Mouse (Mus musculus) hindbrain, embryonic 13.5 days (tissue): ENCODE measurements at regions not wholly inside any gene's neighbourhood (a gene's known extent, or its start where the extent isn't known, plus 50 kb on each side); places are given as distances from the start of the nearest gene placed in this dataset.

Experiments used
- ATAC-seq: fragments of 200-750 bp; cut with Nextera tagmentation; 2 replicates; pipeline ENCODE4 v1.8.0; 2017; ENCODE audit warnings: moderate TSS enrichment; ENCODE audit not compliant: low FRiP score
- H3K27ac ChIP-seq: fragments of 300-500 bp; sonication (generic); 2 replicates; pipeline ENCODE4 v1.5.1; 2015; ENCODE audit warnings: inconsistent platforms, mild to moderate bottlenecking, moderate library complexity
- H3K27me3 ChIP-seq: fragments of 300-500 bp; sonication (generic); 2 replicates; pipeline ENCODE4 v1.6.1; 2015; ENCODE audit warnings: mild to moderate bottlenecking, inconsistent platforms
- H3K36me3 ChIP-seq: fragments of 300-500 bp; sonication (generic); 2 replicates; pipeline ENCODE4 v1.6.1; 2015; ENCODE audit warnings: mild to moderate bottlenecking, inconsistent platforms
- H3K4me1 ChIP-seq: fragments of 300-500 bp; sonication (generic); replicated peaks from 2 replicates; pipeline ENCODE4 v1.6.1; 2015; ENCODE audit warnings: inconsistent platforms
- H3K4me2 ChIP-seq: fragments of 300-500 bp; sonication (generic); 2 replicates; pipeline ENCODE4 v1.6.1; 2015; ENCODE audit warnings: inconsistent platforms, mild to moderate bottlenecking, moderate library complexity
- H3K4me3 ChIP-seq: fragments of 300-500 bp; sonication (generic); 2 replicates; pipeline ENCODE4 v1.5.1; 2015; ENCODE audit warnings: mild to moderate bottlenecking, inconsistent platforms
- H3K9ac ChIP-seq: fragments of 300-500 bp; sonication (generic); 2 replicates; pipeline ENCODE4 v1.6.1; 2015; ENCODE audit warnings: mild to moderate bottlenecking, inconsistent platforms
- H3K9me3 ChIP-seq: fragments of 300-500 bp; sonication (generic); 2 replicates; pipeline ENCODE4 v1.6.1; 2016; ENCODE audit warnings: inconsistent platforms
- WGBS: fragments of 180-500 bp; shearing (Covaris S2); methylation state at CpG from one replicate; pipeline ENCODE4 v1.1.7; 2015; 5-methylcytosine and 5-hydroxymethylcytosine counted together

GRCm38 (mm10) chr1:163530563-163530962 lies 127.1 kb upstream of the Gorab start:
- Histone ChIP-seq H3K4me1 (no peaks in the 10 kb centered on the region), H3K9me3 (no peaks in the 10 kb centered on the region), H3K27me3 (no peaks in the 10 kb centered on the region), H3K4me3 (no peak overlapping the region), H3K4me2 (no peak overlapping the region), H3K9ac (no peak overlapping the region), H3K36me3 (no peaks in the 10 kb centered on the region), H3K27ac (no peak overlapping the region)
- no peak for ATAC-seq
- 80% methylated on average over 4 of the region's 4 CpGs for WGBS

GRCm38 (mm10) chr1:163517966-163518365 lies 114.5 kb upstream of the Gorab start:
- Histone ChIP-seq H3K27me3 (no peaks in the 10 kb centered on the region), H3K4me2 (no peak overlapping the region)
- WGBS, result 88% methylated on average over 5 of the region's 5 CpGs

GRCm38 (mm10) chr1:163512847-163513246 lies 109.4 kb upstream of the Gorab start:
- no peak overlapping the region for H3K27ac ChIP-seq
- H3K4me3 ChIP-seq, result no peak overlapping the region
- ATAC-seq, result no peak
- no peak overlapping the region for H3K9ac ChIP-seq
- no peaks in the 10 kb centered on the region for H3K36me3 ChIP-seq
- no peaks in the 10 kb centered on the region for H3K4me1 ChIP-seq
- no peaks in the 10 kb centered on the region for H3K9me3 ChIP-seq
- no peaks in the 10 kb centered on the region for H3K27me3 ChIP-seq
- H3K4me2 ChIP-seq, result no peak overlapping the region

More at GRCm38 (mm10) chr1:163517966-163518365, 114.5 kb upstream of the Gorab start:
- no peaks in the 10 kb centered on the region for H3K9me3 ChIP-seq
- H3K27ac ChIP-seq, result no peak overlapping the region
- no peak overlapping the region for H3K9ac ChIP-seq
- no peaks in the 10 kb centered on the region for H3K36me3 ChIP-seq
- no peaks in the 10 kb centered on the region for H3K4me1 ChIP-seq
- ATAC-seq, result no peak
- H3K4me3 ChIP-seq, result no peak overlapping the region

- no peak overlapping the region for H3K27ac ChIP-seq
- H3K36me3 ChIP-seq, result no peaks in the 10 kb centered on the region
- H3K27me3 ChIP-seq, result no peaks in the 10 kb centered on the region
- H3K4me1 ChIP-seq, result no peaks in the 10 kb centered on the region
- no peak for ATAC-seq
- WGBS, result 72% methylated on average over 1 of the region's 1 CpGs
- no peaks in the 10 kb centered on the region for H3K9me3 ChIP-seq
- H3K4me3 ChIP-seq, result no peak overlapping the region
- no peak overlapping the region for H3K4me2 ChIP-seq
- H3K9ac ChIP-seq, result no peak overlapping the region
Measured at GRCm38 (mm10) chr1:163512008-163512407, 108.5 kb upstream of the Gorab start.

- Histone ChIP-seq H3K4me2 (no peak overlapping the region), H3K4me3 (no peak overlapping the region), H3K4me1 (no peaks in the 10 kb centered on the region), H3K27me3 (no peaks in the 10 kb centered on the region), H3K9ac (no peak overlapping the region), H3K27ac (no peak overlapping the region), H3K9me3 (no peaks in the 10 kb centered on the region), H3K36me3 (no peaks in the 10 kb centered on the region)
- 76% methylated on average over 7 of the region's 7 CpGs for WGBS
- ATAC-seq, result no peak
Measured at GRCm38 (mm10) chr1:163505035-163505434, 101.6 kb upstream of the Gorab start.

GRCm38 (mm10) chr1:163502557-163502956 lies 99.1 kb upstream of the Gorab start:
- H3K4me1 ChIP-seq, result no peaks in the 10 kb centered on the region
- WGBS, result 92% methylated on average over 1 of the region's 1 CpGs
- ATAC-seq, result no peak
- H3K27me3 ChIP-seq, result no peaks in the 10 kb centered on the region
- H3K4me3 ChIP-seq, result no peak overlapping the region
- H3K4me2 ChIP-seq, result no peak overlapping the region
- no peak overlapping the region for H3K27ac ChIP-seq
- H3K36me3 ChIP-seq, result no peaks in the 10 kb centered on the region
- no peak overlapping the region for H3K9ac ChIP-seq
- no peaks in the 10 kb centered on the region for H3K9me3 ChIP-seq

GRCm38 (mm10) chr1:163498398-163498958 lies 95.0 kb upstream of the Gorab start:
- no peaks in the 10 kb centered on the region for H3K9me3 ChIP-seq
- H3K4me3 ChIP-seq, result no peak overlapping the region
- ATAC-seq, result no peak
- WGBS, result 92% methylated on average over 5 of the region's 5 CpGs
- no peak overlapping the region for H3K4me2 ChIP-seq
- H3K27me3 ChIP-seq, result no peaks in the 10 kb centered on the region
- H3K4me1 ChIP-seq, result no peaks in the 10 kb centered on the region
- H3K27ac ChIP-seq, result no peak overlapping the region
- no peaks in the 10 kb centered on the region for H3K36me3 ChIP-seq
- no peak overlapping the region for H3K9ac ChIP-seq

- no peaks in the 10 kb centered on the region for H3K9me3 ChIP-seq
- H3K9ac ChIP-seq, result no peak overlapping the region
- no peak overlapping the region for H3K27ac ChIP-seq
- WGBS, result 89% methylated on average over 1 of the region's 1 CpGs
- H3K4me2 ChIP-seq, result no peak overlapping the region
- H3K36me3 ChIP-seq, result no peaks in the 10 kb centered on the region
- ATAC-seq, result no peak
- no peak overlapping the region for H3K4me3 ChIP-seq
- no peaks in the 10 kb centered on the region for H3K4me1 ChIP-seq
- H3K27me3 ChIP-seq, result no peaks in the 10 kb centered on the region
Measured at GRCm38 (mm10) chr1:163496416-163496815, 92.9 kb upstream of the Gorab start.

GRCm38 (mm10) chr1:163488532-163488931 lies 85.1 kb upstream of the Gorab start:
- no peak for ATAC-seq
- WGBS, result 67% methylated on average over 6 of the region's 6 CpGs

GRCm38 (mm10) chr1:163488109-163488508 lies 84.6 kb upstream of the Gorab start:
- H3K27me3 ChIP-seq, result no peaks in the 10 kb centered on the region
- no peak overlapping the region for H3K9ac ChIP-seq
- H3K36me3 ChIP-seq, result no peaks in the 10 kb centered on the region
- 72% methylated on average over 4 of the region's 4 CpGs for WGBS
- H3K4me2 ChIP-seq, result no peak overlapping the region
- no peaks in the 10 kb centered on the region for H3K9me3 ChIP-seq
- H3K27ac ChIP-seq, result no peak overlapping the region
- no peak overlapping the region for H3K4me3 ChIP-seq
- H3K4me1 ChIP-seq, result no peaks in the 10 kb centered on the region
- ATAC-seq, result no peak

More at GRCm38 (mm10) chr1:163488532-163488931, 85.1 kb upstream of the Gorab start:
- H3K4me3 ChIP-seq, result no peak overlapping the region
- H3K9me3 ChIP-seq, result no peaks in the 10 kb centered on the region
- H3K27ac ChIP-seq, result no peak overlapping the region
- H3K4me2 ChIP-seq, result no peak overlapping the region
- no peaks in the 10 kb centered on the region for H3K4me1 ChIP-seq
- no peaks in the 10 kb centered on the region for H3K27me3 ChIP-seq
- H3K9ac ChIP-seq, result no peak overlapping the region
- H3K36me3 ChIP-seq, result no peaks in the 10 kb centered on the region

GRCm38 (mm10) chr1:163483098-163483497 lies 79.6 kb upstream of the Gorab start:
- 87% methylated on average over 3 of the region's 3 CpGs for WGBS
- Histone ChIP-seq H3K9me3 (no peaks in the 10 kb centered on the region), H3K4me3 (no peak overlapping the region), H3K36me3 (no peaks in the 10 kb centered on the region), H3K27me3 (no peaks in the 10 kb centered on the region), H3K4me1 (no peaks in the 10 kb centered on the region), H3K4me2 (no peak overlapping the region), H3K27ac (no peak overlapping the region), H3K9ac (no peak overlapping the region)
- no peak for ATAC-seq

GRCm38 (mm10) chr1:163477478-163478167 lies 74.2 kb upstream of the Gorab start:
- H3K9ac ChIP-seq, result no peak overlapping the region
- no peak for ATAC-seq
- no peak overlapping the region for H3K27ac ChIP-seq

GRCm38 (mm10) chr1:163461194-163461593 lies 57.7 kb upstream of the Gorab start:
- Histone ChIP-seq H3K4me2 (no peak overlapping the region), H3K9me3 (no peaks in the 10 kb centered on the region), H3K4me3 (no peak overlapping the region), H3K4me1 (no peaks in the 10 kb centered on the region), H3K27ac (no peak overlapping the region), H3K36me3 (no peaks in the 10 kb centered on the region), H3K9ac (no peak overlapping the region), H3K27me3 (no peaks in the 10 kb centered on the region)
- WGBS, result 90% methylated on average over 13 of the region's 13 CpGs
- no peak for ATAC-seq

More at GRCm38 (mm10) chr1:163477478-163478167, 74.2 kb upstream of the Gorab start:
- H3K4me2 ChIP-seq, result no peak overlapping the region
- H3K27me3 ChIP-seq, result no peaks in the 10 kb centered on the region
- H3K36me3 ChIP-seq, result no peaks in the 10 kb centered on the region
- H3K4me1 ChIP-seq, result no peaks in the 10 kb centered on the region; the same call in 1 of the 2 replicates
- no peak overlapping the region for H3K4me3 ChIP-seq
- 45% methylated on average over 4 of the region's 4 CpGs for WGBS
- H3K9me3 ChIP-seq, result no peaks in the 10 kb centered on the region
